Mouse (Mus musculus) heart, postnatal 0 days (tissue): ENCODE results near the gene Sqstm1.

Experiments used
- CTCF ChIP-seq: IDR thresholded peaks from 2 replicates; pipeline ENCODE4 v1.5.1; 2016; ENCODE audit warnings: antibody characterized with exemption, control low read depth, low read depth
- EP300 ChIP-seq: IDR thresholded peaks from 2 replicates; pipeline ENCODE4 v1.6.1; 2016; ENCODE audit warnings: antibody characterized with exemption, low read depth

- TF ChIP-seq CTCF (no peak), EP300 (no peak)
Measured at GRCm38 (mm10) chr11:50229252-50229910, 18.8 kb upstream of the Sqstm1 start.
